Mouse (Mus musculus) urinary bladder, postnatal 25 days (tissue): ENCODE results near the gene Stk39.

Source experiments
- DNase-seq: peaks from one replicate; pipeline ENCODE4 v3.0.0; 2022; ENCODE audit warnings: low spot score

Stk39 gene

DNA sequence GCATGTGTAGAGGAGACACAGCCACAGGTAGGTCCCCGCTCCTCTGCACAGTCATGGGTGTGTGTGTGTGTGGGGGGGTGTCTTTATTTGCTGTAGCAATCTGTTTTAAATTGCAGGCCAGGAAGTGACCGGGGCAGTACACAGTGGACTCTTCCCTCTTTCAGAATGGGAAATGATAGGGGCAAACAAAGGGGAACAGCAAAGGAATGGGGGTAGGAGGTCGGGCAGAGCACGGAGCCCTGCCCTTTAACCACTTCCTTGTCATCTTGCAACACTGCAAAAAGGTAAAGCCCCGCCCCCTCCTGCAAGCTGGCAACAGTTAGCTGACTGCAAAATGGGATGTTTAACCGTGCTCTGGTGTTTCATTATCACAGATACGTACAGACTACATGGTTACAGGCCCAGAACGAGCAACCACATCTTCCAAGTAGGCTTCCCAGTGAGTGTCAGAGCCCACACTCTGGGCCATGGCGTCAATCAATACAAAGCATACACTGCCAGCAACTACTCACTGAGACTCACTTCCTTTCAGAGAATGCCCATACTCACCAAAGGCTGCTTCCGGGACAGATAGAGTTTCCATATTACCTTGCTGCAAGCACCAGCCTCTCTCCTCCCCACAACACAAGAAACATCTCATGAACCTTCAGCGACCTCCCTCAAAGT is 89.5 kb downstream of the Stk39 start:
- peak; percentile 31 for DNase-seq

- DNase-seq = no peak
Measured at GRCm38 (mm10) chr2:68381881-68382280, 90.2 kb downstream of the Stk39 start.

DNA sequence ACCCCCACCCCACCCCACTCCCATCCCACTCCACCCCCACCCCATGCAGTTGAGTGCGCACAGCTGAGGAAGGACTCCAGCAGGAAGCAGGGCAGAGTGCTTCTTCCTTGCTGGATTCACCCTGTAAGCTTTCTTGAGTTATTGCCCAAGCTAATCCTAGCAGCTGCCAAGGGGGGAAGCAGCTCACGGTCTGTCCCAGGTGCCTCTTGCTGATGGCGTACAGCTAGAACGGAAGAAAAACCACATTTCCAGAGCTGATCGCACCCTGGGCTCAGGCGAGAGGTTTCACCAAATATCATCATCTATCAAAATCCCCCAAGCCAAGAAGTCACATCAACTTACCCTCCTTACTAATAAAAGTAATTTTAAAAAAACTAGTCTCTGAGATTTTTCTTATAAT is 90.9 kb downstream of the Stk39 start:
- no peak for DNase-seq

DNA sequence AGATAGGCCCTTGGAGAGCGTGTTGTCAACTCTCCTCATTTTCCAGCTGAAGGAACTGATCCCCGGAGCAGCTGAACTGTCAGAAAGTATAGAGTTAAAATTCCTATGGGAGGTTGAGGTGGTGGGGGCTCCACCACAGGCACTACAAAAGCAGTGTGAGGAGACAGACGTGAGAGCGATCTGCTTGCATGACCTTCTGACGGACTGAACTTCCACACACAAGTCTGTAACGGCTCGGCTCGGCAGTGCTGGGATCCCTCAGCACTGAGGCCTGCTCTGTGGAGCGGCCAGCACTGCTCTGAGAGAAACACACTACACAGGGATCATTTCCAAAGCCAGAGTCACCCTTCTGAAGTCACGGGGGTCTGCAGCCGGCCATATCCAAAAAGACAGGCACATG is 92.4 kb downstream of the Stk39 start:
- DNase-seq = no peak

DNA sequence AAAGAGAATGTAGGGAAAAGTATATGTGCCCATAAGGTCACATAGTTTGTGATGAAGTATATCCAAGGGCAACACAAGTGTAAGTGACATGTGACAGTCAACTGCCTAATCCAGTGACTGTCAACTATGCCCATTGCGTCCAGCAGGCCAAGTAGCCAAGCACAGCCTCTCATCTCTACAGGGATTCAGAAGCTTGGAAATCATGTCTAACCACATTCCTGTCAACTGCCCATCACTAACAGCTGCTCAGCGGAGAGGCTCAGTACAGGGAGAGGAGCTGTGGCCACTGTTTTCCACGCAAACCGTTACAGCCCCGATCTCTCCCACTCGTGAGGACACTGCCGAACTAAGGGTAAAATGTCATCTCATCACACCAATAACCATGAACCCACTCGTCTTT is 93.7 kb downstream of the Stk39 start:
- DNase-seq = no peak

DNA sequence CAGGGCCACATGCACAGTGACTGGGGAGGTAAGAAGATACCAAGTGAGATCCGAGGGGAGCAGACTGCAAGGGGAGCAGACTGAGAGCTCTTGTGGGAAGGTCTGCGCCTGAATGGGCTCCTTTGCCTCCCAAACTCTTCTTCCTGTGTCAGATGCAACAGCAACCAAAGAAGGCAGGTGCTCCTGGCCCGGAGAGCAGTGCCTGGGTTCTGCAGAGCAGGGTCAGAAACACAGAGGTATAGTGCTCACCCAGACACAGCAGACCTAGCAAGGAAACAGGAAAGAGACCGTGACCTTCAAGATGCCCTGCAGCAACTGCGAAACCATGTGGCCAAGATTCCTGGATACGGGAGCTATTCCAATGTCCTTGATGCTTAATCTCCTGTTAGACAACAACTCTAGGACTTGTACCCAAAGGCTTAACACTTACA is 94.8 kb downstream of the Stk39 start:
- DNase-seq = no peak

GRCm38 (mm10) chr2:68376660-68377059 is 95.4 kb downstream of the Stk39 start:
- DNase-seq = no peak

GRCm38 (mm10) chr2:68374202-68374601 is 97.9 kb downstream of the Stk39 start:
- no peak for DNase-seq

- DNase-seq = no peak
Measured at GRCm38 (mm10) chr2:68371912-68372311, 100.2 kb downstream of the Stk39 start.

GRCm38 (mm10) chr2:68370326-68370725 is 101.7 kb downstream of the Stk39 start:
- DNase-seq = no peak

- DNase-seq = no peak
Measured at GRCm38 (mm10) chr2:68369080-68369479, 103.0 kb downstream of the Stk39 start.

DNA sequence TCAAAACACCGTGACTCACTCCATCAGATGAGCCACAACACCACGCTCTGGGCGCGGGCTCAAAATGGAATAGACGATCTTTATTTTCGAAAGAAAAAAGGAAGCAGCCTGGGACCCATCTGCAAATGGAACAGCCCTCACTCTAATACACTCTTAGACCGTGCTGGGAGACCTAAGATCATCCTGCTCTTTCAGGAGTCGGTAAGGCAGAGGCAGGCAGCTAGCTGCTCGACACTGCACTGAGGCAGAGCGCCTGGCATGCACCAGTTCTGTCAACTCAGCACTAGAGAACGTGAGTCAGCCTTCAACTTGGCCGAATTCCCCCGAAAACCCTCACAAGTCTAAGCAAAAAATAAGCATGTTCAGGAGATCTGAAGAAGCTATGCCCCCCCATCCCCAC is 104.1 kb downstream of the Stk39 start:
- DNase-seq = no peak

DNA sequence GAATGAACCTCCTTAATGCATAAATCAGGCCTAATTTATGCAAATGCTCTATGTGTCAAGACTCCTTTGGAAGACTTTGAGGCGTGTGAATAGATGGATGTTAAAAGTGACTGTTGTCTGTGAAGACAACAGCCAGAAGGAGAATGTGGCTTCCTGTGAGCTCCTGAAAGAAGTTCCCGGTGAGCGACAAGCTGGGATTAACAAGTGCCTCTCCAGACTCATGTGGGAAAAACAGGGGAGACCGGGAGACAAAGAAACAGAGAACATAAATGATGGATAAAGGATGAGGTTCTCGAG is 105.2 kb downstream of the Stk39 start:
- DNase-seq = no peak

GRCm38 (mm10) chr2:68366091-68366896 is 105.8 kb downstream of the Stk39 start:
- DNase-seq = no peak

GRCm38 (mm10) chr2:68365504-68365903 is 106.6 kb downstream of the Stk39 start:
- DNase-seq = no peak

DNA sequence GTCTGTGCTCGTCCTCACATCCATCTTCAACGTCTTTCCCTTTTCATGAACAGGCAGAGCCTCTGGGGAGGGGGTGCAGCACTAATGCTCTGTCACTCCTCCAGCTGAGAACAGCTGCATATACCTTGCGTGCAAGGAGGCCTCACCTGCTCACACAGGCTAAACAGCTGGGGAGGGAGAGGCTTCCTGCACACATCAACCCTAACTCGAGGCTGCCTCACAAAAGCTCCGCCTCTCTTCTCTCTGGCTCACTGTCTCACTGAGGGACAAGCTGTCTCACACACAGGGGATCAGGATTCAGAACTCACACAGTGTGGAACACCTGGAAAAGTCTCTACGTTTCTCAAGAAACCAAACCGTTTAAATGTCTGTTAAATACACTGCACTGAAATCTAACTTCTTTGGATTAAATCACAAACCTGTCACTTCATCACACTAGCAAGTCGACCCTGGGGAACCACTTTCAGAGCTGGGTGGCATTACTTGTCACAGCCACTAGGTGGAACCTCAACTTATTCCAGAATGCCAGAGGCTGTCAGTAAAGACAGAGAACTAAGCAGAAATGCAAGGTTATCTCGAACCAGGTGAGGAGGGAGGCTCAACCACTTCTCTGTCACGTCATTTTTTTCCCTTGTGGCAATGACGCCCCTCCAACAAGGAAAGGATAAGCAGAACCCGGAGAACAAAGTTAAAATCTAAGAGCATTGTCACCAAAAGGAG is 107.7 kb downstream of the Stk39 start:
- no peak for DNase-seq

DNA sequence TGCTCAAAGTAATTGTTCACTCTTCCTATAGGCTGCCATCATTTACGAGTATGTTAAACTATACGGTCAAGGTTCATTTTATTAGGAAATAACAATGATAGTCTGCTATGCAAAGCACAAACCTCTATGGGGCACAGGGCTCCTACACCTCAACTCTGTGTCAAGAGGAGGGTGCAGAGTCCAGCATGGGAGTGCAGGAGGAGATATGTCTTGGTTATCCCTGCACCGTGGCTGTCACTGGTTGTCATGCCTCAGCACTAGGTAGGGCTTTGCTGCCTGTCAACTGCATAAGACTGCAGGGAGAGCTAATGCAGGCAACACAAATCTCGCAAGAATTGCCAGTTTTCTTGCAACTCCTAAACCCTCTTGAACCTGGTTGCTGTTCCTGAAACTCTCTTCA is 108.9 kb downstream of the Stk39 start:
- DNase-seq = no peak

- no peak for DNase-seq
Measured at GRCm38 (mm10) chr2:68361701-68362100, 110.4 kb downstream of the Stk39 start.

DNA sequence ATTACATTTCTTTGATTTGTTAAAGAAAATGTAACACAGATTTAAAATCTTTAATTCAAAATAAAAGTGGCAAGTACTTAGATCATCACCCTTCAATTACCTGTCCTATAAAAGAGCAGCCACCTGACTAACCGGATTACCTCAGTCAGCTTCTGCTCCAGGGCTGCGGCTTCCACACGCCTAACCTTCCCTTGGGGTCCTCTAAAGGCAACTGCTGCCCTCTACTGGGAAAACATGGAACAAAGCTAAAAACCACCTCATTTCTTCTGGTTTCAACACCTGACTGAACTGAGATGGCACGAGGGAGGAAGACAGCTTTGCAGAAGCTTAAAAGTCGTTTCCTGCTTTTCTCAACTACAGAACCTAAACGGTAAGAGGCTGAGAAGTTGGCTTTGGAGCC is 121.4 kb downstream of the Stk39 start:
- peak; percentile 59 for DNase-seq

- DNase-seq = peak; percentile 83
Measured at GRCm38 (mm10) chr2:68349593-68350383, 122.3 kb downstream of the Stk39 start.

- no peak for DNase-seq
Measured at GRCm38 (mm10) chr2:68348966-68349365, 123.1 kb downstream of the Stk39 start.

DNA sequence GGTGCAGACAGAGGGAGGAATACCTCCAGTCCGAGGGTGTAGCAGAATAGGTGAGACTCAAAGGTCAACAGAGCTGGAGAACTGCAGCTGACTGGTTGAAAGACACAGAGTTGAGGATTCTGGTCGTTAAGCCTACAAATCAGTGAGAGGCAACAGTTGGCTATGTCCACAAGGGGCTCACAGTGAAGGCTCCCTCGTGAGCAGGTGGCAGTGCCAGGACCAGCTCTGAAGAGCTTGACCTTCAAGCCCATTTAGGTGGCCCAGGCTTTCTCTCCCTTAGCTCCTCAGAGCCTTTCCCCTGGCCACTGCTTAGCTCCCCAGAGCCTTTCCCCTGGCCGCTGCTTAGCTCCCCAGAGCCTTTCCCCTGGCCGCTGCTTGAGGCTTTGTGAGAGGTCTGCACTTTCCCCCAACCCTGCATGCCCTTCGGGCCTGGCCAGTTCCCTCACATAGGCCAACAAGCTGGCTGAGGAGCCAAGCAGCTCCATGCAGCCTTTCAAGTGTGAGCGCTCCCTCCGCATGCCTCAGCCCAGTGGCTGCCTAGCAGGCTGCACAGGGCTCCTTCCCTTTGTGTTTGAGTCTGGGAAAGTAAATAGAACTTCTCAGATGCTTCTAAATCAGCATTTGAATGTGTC is 125.3 kb downstream of the Stk39 start:
- no peak for DNase-seq
